Mouse (Mus musculus): ENCODE data around the gene Fntb. TPM values are rescaled to one million over a fixed set of nuclear protein-coding genes. Genes with fewer than 3 reads are reported as not detected.
A peak's percentile ranks its signal among the peaks of the same experiment; 100 is the strongest.

The Fntb gene
- polyA plus RNA-seq, 1 experiment from 2014 or later: 18.9 TPM

DNA sequence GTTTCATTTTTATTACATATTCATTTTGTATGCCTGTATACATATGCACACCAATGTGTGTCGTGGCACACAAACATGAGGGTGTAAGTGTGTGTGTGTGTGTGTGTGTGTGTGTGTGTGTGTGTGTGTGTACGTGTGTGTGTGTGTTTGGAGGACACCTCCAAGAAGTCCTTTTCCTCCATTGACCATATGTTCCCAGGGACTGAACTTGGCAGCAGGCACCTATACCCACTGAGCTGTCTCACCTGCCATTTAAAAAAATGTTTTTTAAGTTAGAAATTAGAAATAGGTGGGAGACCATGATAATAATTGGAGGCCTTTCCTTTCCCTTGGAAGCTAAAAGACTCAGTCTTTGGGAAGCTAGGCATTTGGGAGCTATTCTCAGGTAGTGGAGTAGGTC lies 48.7 kb downstream of the Fntb start:
- no peak overlapping the region for H3K27ac ChIP-seq (ENCODE audit: low read length)
- ATAC-seq (no peak), DNase-seq (ENCODE audit: low spot score) (no peak)
- no peaks in the 10 kb centered on the region for H3K4me1 ChIP-seq (ENCODE audit: insufficient read depth, low read depth, low read length)
- H3K27me3 ChIP-seq (replicated peaks; ENCODE audit: insufficient read depth, low read length): no peaks in the 10 kb centered on the region
- no peak overlapping the region for H3K4me2 ChIP-seq (replicated peaks; ENCODE audit: low read depth, low read length)
- no peaks in the 10 kb centered on the region for H3K9me3 ChIP-seq (ENCODE audit: low read length)
- no peak overlapping the region for H3K4me3 ChIP-seq (ENCODE audit: low read depth, low read length)
- TF ChIP-seq EP300 (IDR thresholded peaks at IDR 0.05) (no peak), CTCF (IDR thresholded peaks at IDR 0.05) (no peak)
- no peaks in the 10 kb centered on the region for H3K36me3 ChIP-seq (ENCODE audit: insufficient read depth, low read length)
- 88% methylated on average over 2 of the region's 2 CpGs for WGBS
- H3K9ac ChIP-seq (replicated peaks; ENCODE audit: low read depth): no peak overlapping the region

DNA sequence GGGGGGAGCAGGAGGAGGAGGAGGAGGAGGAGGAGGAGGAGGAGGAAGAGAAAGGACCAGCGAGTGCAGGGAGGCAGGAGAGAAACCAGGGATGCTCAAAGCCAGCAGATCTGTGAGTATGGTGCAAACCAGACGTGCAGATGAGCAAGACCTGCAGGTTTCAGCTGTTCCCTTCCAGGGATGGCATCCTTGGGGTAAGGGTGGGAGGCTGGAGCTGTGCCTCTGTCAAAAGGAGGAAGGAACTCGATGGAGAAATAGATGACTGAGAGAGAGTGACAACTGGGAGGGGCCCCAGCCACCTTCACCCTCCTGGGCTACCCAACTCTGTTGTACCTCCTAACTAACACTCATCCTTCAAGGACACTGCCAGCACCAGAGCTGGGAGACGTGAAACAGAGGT lies 51.3 kb downstream of the Fntb start:
- H3K4me1 ChIP-seq (ENCODE audit: insufficient read depth, low read depth, low read length): peaks cover 15% of the 10 kb centered on the region; the same call in 1 of the 2 replicates
- no peak for TF ChIP-seq EP300 (IDR thresholded peaks at IDR 0.05)
- TF ChIP-seq CTCF (IDR thresholded peaks at IDR 0.05): no peak
- H3K27ac ChIP-seq (ENCODE audit: low read length): no peak overlapping the region
- 35% methylated on average over 4 of the region's 4 CpGs for WGBS
- DNase-seq (ENCODE audit: low spot score) (no peak), ATAC-seq (no peak)
- H3K36me3 ChIP-seq (ENCODE audit: insufficient read depth, low read length): no peaks in the 10 kb centered on the region
- no peak overlapping the region for H3K4me2 ChIP-seq (replicated peaks; ENCODE audit: low read depth, low read length)
- H3K9ac ChIP-seq (replicated peaks; ENCODE audit: low read depth): no peak overlapping the region
- no peak overlapping the region for H3K4me3 ChIP-seq (ENCODE audit: low read depth, low read length)
- H3K27me3 ChIP-seq (replicated peaks; ENCODE audit: insufficient read depth, low read length): no peaks in the 10 kb centered on the region
- no peaks in the 10 kb centered on the region for H3K9me3 ChIP-seq (ENCODE audit: low read length)

DNA sequence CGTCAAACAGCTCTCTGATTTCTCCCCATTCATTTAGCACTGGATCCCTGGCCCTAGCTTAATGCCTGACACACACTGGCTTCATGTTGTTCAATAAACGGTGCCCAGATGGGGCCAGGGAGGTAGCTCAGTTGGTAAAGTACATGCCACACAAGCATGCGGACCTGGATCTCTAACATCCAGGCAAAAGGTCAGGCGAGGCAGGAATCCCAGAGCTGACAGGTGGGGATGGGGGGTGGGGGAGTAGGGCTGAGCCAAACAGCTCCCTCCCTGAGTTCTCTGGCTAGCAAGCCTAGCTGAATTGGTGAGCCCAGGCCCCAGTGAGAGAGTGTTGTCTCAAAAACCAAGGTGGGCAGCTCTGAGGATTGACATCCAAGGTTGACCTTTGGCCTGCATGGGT lies 51.8 kb downstream of the Fntb start:
- Histone ChIP-seq H3K36me3 (ENCODE audit: insufficient read depth, low read length) (no peaks in the 10 kb centered on the region), H3K4me3 (ENCODE audit: low read depth, low read length) (no peak overlapping the region), H3K4me1 (ENCODE audit: insufficient read depth, low read depth, low read length) (peaks cover 15% of the 10 kb centered on the region; the same call in 1 of the 2 replicates), H3K9me3 (ENCODE audit: low read length) (no peaks in the 10 kb centered on the region), H3K27ac (ENCODE audit: low read length) (no peak overlapping the region), H3K27me3 (replicated peaks; ENCODE audit: insufficient read depth, low read length) (no peaks in the 10 kb centered on the region), H3K9ac (replicated peaks; ENCODE audit: low read depth) (no peak overlapping the region), H3K4me2 (replicated peaks; ENCODE audit: low read depth, low read length) (no peak overlapping the region)
- WGBS: 47% methylated on average over 4 of the region's 4 CpGs
- ATAC-seq (no peak), DNase-seq (ENCODE audit: low spot score) (no peak)
- TF ChIP-seq EP300 (IDR thresholded peaks at IDR 0.05) (no peak), CTCF (IDR thresholded peaks at IDR 0.05) (no peak)

DNA sequence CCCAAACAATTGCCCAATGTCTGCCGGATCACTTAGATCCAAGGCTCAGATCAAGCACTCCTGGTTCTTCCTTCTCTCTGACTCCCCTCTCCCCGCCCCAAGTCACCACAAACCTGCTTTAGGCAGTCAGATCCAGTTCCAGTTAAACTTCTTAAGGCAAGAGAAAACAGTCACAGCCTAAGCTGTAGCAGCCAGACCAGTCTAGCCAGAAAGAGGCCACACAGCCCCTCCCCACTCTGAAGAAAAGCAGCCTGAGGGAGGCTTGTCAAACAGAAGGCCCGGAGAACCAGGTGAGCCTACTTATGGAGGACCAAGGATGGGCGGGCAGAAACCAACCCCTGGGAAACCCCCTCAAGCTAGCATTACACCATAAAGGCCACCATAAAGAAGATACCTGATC lies 52.7 kb downstream of the Fntb start:
- Histone ChIP-seq H3K4me2 (replicated peaks; ENCODE audit: low read depth, low read length) (no peak overlapping the region), H3K36me3 (ENCODE audit: insufficient read depth, low read length) (no peaks in the 10 kb centered on the region), H3K4me1 (ENCODE audit: insufficient read depth, low read depth, low read length) (peaks cover 15% of the 10 kb centered on the region; the same call in 1 of the 2 replicates), H3K9ac (replicated peaks; ENCODE audit: low read depth) (no peak overlapping the region), H3K4me3 (ENCODE audit: low read depth, low read length) (no peak overlapping the region), H3K9me3 (ENCODE audit: low read length) (no peaks in the 10 kb centered on the region), H3K27me3 (replicated peaks; ENCODE audit: insufficient read depth, low read length) (0 out of 2 replicates have a peak, but pooled peaks cover 8% of the 10 kb centered on the region), H3K27ac (ENCODE audit: low read length) (no peak overlapping the region)
- ATAC-seq (peak; percentile 86), DNase-seq (ENCODE audit: low spot score) (peak; percentile 91)
- peak; percentile 78 for TF ChIP-seq EP300 (IDR thresholded peaks at IDR 0.05)
- TF ChIP-seq CTCF (IDR thresholded peaks at IDR 0.05): no peak
- 62% methylated on average over 4 of the region's 4 CpGs for WGBS

DNA sequence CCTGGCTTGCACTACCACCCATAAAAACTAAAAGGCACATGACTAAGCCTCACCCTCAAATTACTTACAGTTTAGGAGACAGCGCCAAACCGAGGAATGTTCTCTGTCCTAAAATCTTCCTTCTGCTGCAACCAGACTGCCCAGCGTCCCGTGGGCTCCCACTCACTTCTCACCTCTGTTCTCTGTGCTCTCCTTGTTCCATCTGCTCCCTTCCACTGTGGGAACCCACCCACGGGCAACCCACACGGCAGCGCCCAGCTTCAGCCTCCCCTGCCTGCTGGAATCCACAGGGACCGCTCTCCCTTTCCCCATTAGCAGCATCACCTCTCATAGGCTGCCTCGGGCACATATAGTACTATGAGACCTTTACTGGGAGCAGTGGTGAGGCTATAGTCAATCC lies 53.5 kb downstream of the Fntb start:
- H3K9me3 ChIP-seq (ENCODE audit: low read length): no peaks in the 10 kb centered on the region

DNA sequence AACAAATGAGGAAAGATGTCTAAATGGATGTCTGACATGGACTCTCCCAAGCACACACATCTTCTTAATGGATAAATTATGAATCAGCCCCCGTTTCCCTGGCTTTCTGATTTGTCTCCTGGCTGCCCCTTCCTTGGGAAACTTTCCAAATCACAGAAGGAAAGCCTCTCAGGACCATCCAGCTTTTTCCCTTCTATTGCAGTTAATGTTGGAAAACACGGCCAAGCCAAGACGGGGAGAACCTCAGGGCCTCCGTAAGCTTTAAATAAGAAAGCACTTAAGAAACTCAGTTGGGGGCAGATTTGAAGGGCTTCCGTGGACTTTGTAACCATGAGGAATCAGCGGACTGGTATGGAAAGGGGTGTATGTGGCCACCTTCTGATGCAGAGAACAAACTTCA lies 54.4 kb downstream of the Fntb start:
- ATAC-seq (no peak), DNase-seq (ENCODE audit: low spot score) (peak; percentile 62)
- 31% methylated on average over 6 of the region's 6 CpGs for WGBS
- no peak for TF ChIP-seq EP300 (IDR thresholded peaks at IDR 0.05)
- no peak for TF ChIP-seq CTCF (IDR thresholded peaks at IDR 0.05)
- no peak overlapping the region for H3K9ac ChIP-seq (replicated peaks; ENCODE audit: low read depth)
- no peak overlapping the region for H3K4me2 ChIP-seq (replicated peaks; ENCODE audit: low read depth, low read length)
- no peaks in the 10 kb centered on the region for H3K9me3 ChIP-seq (ENCODE audit: low read length)
- peaks cover 15% of the 10 kb centered on the region; the same call in 1 of the 2 replicates for H3K4me1 ChIP-seq (ENCODE audit: insufficient read depth, low read depth, low read length)
- no peaks in the 10 kb centered on the region for H3K36me3 ChIP-seq (ENCODE audit: insufficient read depth, low read length)
- H3K27me3 ChIP-seq (replicated peaks; ENCODE audit: insufficient read depth, low read length): 0 out of 2 replicates have a peak, but pooled peaks cover 8% of the 10 kb centered on the region
- H3K27ac ChIP-seq (ENCODE audit: low read length): no peak overlapping the region
- no peak overlapping the region for H3K4me3 ChIP-seq (ENCODE audit: low read depth, low read length)

More for the DNA sequence above, 53.5 kb downstream of the Fntb start:
- H3K4me2 ChIP-seq (replicated peaks; ENCODE audit: low read depth, low read length): no peak overlapping the region
- no peak for TF ChIP-seq EP300 (IDR thresholded peaks at IDR 0.05)
- TF ChIP-seq CTCF (IDR thresholded peaks at IDR 0.05): no peak
- ATAC-seq (no peak), DNase-seq (ENCODE audit: low spot score) (no peak)
- H3K27ac ChIP-seq (ENCODE audit: low read length): peak overlapping the region; percentile 6; the same call in 1 of the 2 replicates
- no peaks in the 10 kb centered on the region for H3K36me3 ChIP-seq (ENCODE audit: insufficient read depth, low read length)
- no peak overlapping the region for H3K9ac ChIP-seq (replicated peaks; ENCODE audit: low read depth)
- H3K27me3 ChIP-seq (replicated peaks; ENCODE audit: insufficient read depth, low read length): 0 out of 2 replicates have a peak, but pooled peaks cover 8% of the 10 kb centered on the region
- WGBS: 76% methylated on average over 9 of the region's 9 CpGs
- H3K4me3 ChIP-seq (ENCODE audit: low read depth, low read length): no peak overlapping the region
- peaks cover 15% of the 10 kb centered on the region; the same call in 1 of the 2 replicates for H3K4me1 ChIP-seq (ENCODE audit: insufficient read depth, low read depth, low read length)
